In genomic region chr8:12688851-12689250, GRCm38 (mm10) we compare ENCODE assay signal across 27 mouse cellular contexts. TPM values are rescaled to one million over a fixed set of nuclear protein-coding genes. Genes with fewer than 3 reads are reported as not detected.
DNase-seq lines count a peak whose midpoint lies in the region; ATAC-seq and TF ChIP-seq lines count a peak whose summit lies in the region.
"Had no signal": no experiment of that assay in that cellular context is flagged by ENCODE, and none has a peak within 500 bp of the region (broad histone marks: within the 10 kb centered on the region; RNA-seq: fewer than 3 reads in every experiment).

No protein-coding gene starts in this region.

- no peak overlapping the region for H3K4me2 ChIP-seq in hindbrain, embryonic 13.5 days
- no peak overlapping the region for H3K4me2 ChIP-seq in hindbrain, embryonic 12.5 days (replicated peaks)
- H3K4me2 ChIP-seq in neural tube, embryonic 13.5 days, result no peak overlapping the region
- H3K4me2 ChIP-seq in forebrain, postnatal 0 days (ENCODE audit: low read depth), result no peak overlapping the region
- H3K4me2 ChIP-seq: limb, embryonic 15.5 days; lung, embryonic 14.5 days; neural tube, embryonic 12.5 days had no signal

- TF ChIP-seq CTCF in forebrain, postnatal 0 days (IDR thresholded peaks at IDR 0.05; ENCODE audit: low read depth), result no peak

- no peak for DNase-seq in neural tube, embryonic 10.5 days (ENCODE audit: extremely low spot score, low spot score)
- peak; percentile 30 for DNase-seq in forebrain, postnatal 0 days
- no peak for DNase-seq in spleen, postnatal 10 days (ENCODE audit: low spot score in 2 of 2)
- DNase-seq in spleen, postnatal 14 days (ENCODE audit: low spot score in 2 of 2), result no peak
- DNase-seq: adrenal gland, adult 8-10 months; cerebellum, adult 8-10 months; cerebellum, postnatal 36 days; gastrocnemius, postnatal 25 days; heart, adult 2 months; kidney, adult 18-20 months; left cerebral cortex, postnatal 4 days; lung, embryonic 14.5 days; lung, postnatal 36 days; thymus, adult 2 months; thymus, postnatal 4 days had no signal

- H3K27me3 ChIP-seq in hindbrain, embryonic 13.5 days, result no peaks in the 10 kb centered on the region
- H3K27me3 ChIP-seq in hindbrain, embryonic 12.5 days, result no peaks in the 10 kb centered on the region
- no peaks in the 10 kb centered on the region for H3K27me3 ChIP-seq in neural tube, embryonic 13.5 days
- H3K27me3 ChIP-seq in forebrain, postnatal 0 days (ENCODE audit: insufficient read depth, low read length), result no peaks in the 10 kb centered on the region
- H3K27me3 ChIP-seq: limb, embryonic 15.5 days; neural tube, embryonic 12.5 days had no signal

- peaks cover 17% of the 10 kb centered on the region for H3K4me1 ChIP-seq in hindbrain, embryonic 13.5 days (replicated peaks)
- H3K4me1 ChIP-seq in hindbrain, embryonic 12.5 days, result no peaks in the 10 kb centered on the region
- H3K4me1 ChIP-seq in neural tube, embryonic 13.5 days (replicated peaks), result peaks cover 8% of the 10 kb centered on the region; the same call in 1 of the 2 replicates
- no peaks in the 10 kb centered on the region for H3K4me1 ChIP-seq in forebrain, postnatal 0 days (ENCODE audit: insufficient read depth)
- H3K4me1 ChIP-seq: limb, embryonic 15.5 days; megakaryocyte, embryonic 14.5 days; neural tube, embryonic 12.5 days had no signal

- H3K27ac ChIP-seq in hindbrain, embryonic 13.5 days, result no peak overlapping the region
- H3K27ac ChIP-seq in hindbrain, embryonic 12.5 days, result no peak overlapping the region
- no peak overlapping the region for H3K27ac ChIP-seq in neural tube, embryonic 13.5 days (replicated peaks)
- no peak overlapping the region for H3K27ac ChIP-seq in forebrain, postnatal 0 days (ENCODE audit: low read depth, low read length)
- H3K27ac ChIP-seq: heart, adult 2 months; kidney, postnatal 0 days; left cerebral cortex, adult 2 months; limb, embryonic 15.5 days; liver, embryonic 14.5 days; neural tube, embryonic 12.5 days; stomach, postnatal 0 days had no signal

- H3K4me3 ChIP-seq in hindbrain, embryonic 13.5 days, result no peak overlapping the region
- no peak overlapping the region for H3K4me3 ChIP-seq in hindbrain, embryonic 12.5 days
- no peak overlapping the region for H3K4me3 ChIP-seq in neural tube, embryonic 13.5 days
- no peak overlapping the region for H3K4me3 ChIP-seq in forebrain, postnatal 0 days (ENCODE audit: low read depth, low read length)
- H3K4me3 ChIP-seq: heart, adult 2 months; left cerebral cortex, adult 2 months; limb, embryonic 15.5 days; megakaryocyte, embryonic 14.5 days; neural tube, embryonic 12.5 days had no signal

- WGBS in hindbrain, embryonic 13.5 days, result 46% methylated on average over 7 of the region's 7 CpGs
- 61% methylated on average over 7 of the region's 7 CpGs for WGBS in hindbrain, embryonic 12.5 days
- WGBS in neural tube, embryonic 13.5 days, result 57% methylated on average over 7 of the region's 7 CpGs
- 20% methylated on average over 7 of the region's 7 CpGs for WGBS in forebrain, postnatal 0 days

- ATAC-seq in hindbrain, embryonic 13.5 days (ENCODE audit: low FRiP score), result 0 out of 2 replicates have a peak, but pooled peaks have one; percentile 69
- ATAC-seq in hindbrain, embryonic 12.5 days (ENCODE audit: low FRiP score), result no peak
- peak; percentile 40; the same call in 1 of the 2 replicates for ATAC-seq in neural tube, embryonic 13.5 days (ENCODE audit: low read depth)
- ATAC-seq in forebrain, postnatal 0 days, result peak; percentile 73
- ATAC-seq: activated CD4-positive, CD25-positive, alpha-beta regulatory T cell, adult 4 months; inflammation-experienced regulatory T-cells, adult 6 months had no signal

- H3K36me3 ChIP-seq in hindbrain, embryonic 13.5 days, result no peaks in the 10 kb centered on the region
- no peaks in the 10 kb centered on the region for H3K36me3 ChIP-seq in hindbrain, embryonic 12.5 days
- no peaks in the 10 kb centered on the region for H3K36me3 ChIP-seq in neural tube, embryonic 13.5 days
- H3K36me3 ChIP-seq in forebrain, postnatal 0 days (ENCODE audit: insufficient read depth), result no peaks in the 10 kb centered on the region
- H3K36me3 ChIP-seq: limb, embryonic 15.5 days; neural tube, embryonic 12.5 days had no signal

- H3K9ac ChIP-seq in hindbrain, embryonic 13.5 days, result no peak overlapping the region
- H3K9ac ChIP-seq in hindbrain, embryonic 12.5 days, result no peak overlapping the region
- H3K9ac ChIP-seq in neural tube, embryonic 13.5 days, result no peak overlapping the region
- H3K9ac ChIP-seq in forebrain, postnatal 0 days, result no peak overlapping the region
- H3K9ac ChIP-seq: limb, embryonic 15.5 days; liver, embryonic 14.5 days; lung, embryonic 14.5 days; neural tube, embryonic 12.5 days had no signal

- H3K9me3 ChIP-seq in hindbrain, embryonic 13.5 days, result no peaks in the 10 kb centered on the region
- no peaks in the 10 kb centered on the region for H3K9me3 ChIP-seq in hindbrain, embryonic 12.5 days (replicated peaks)
- H3K9me3 ChIP-seq in neural tube, embryonic 13.5 days, result no peaks in the 10 kb centered on the region
- no peaks in the 10 kb centered on the region for H3K9me3 ChIP-seq in forebrain, postnatal 0 days (ENCODE audit: low read length)
- H3K9me3 ChIP-seq: limb, embryonic 15.5 days; megakaryocyte, embryonic 14.5 days; neural tube, embryonic 12.5 days had no signal

RNA-seq across cellular contexts. Expression of gene Tubgcp3, which starts 16.8 kb away (rescaled TPM):
- polyA plus RNA-seq in hindbrain, embryonic 13.5 days (2015; fragmentation: Nextera tagmentation; extraction: Ambion mirVana), result 38.4 and 41.5 TPM in 2 replicates
- polyA plus RNA-seq in hindbrain, embryonic 12.5 days (2016; fragmentation: Nextera tagmentation; extraction: Ambion mirVana), result 49.1 and 52.8 TPM in 2 replicates
- 34.6 and 38.0 TPM in 2 replicates for polyA plus RNA-seq in neural tube, embryonic 13.5 days (2015; fragmentation: Nextera tagmentation; extraction: Ambion mirVana)
- total RNA-seq in forebrain, postnatal 0 days (2014; rRNA removed), result 36.4 and 58.0 TPM in 2 replicates
- polyA plus RNA-seq in forebrain, postnatal 0 days (2015; fragmentation: Nextera tagmentation; extraction: Ambion mirVana), result 22.1 and 24.4 TPM in 2 replicates
